8 mouse cellular contexts compared by ENCODE assay signal in genomic region chr13:51792729-51793424, GRCm38 (mm10). TPM values are rescaled to one million over a fixed set of nuclear protein-coding genes. Genes with fewer than 3 reads are reported as not detected.
DNase-seq lines count a peak whose midpoint lies in the region; ATAC-seq and TF ChIP-seq lines count a peak whose summit lies in the region.

No protein-coding gene starts in this region.

- H3K4me2 ChIP-seq in forebrain, embryonic 16.5 days (ENCODE audit: low read length) = peak overlapping the region; percentile 81
- H3K4me2 ChIP-seq in hindbrain, embryonic 13.5 days = peak overlapping the region; percentile 98
- H3K4me2 ChIP-seq in midbrain, embryonic 16.5 days (ENCODE audit: low read length) = peak overlapping the region; percentile 89
- peak overlapping the region; percentile 93 for H3K4me2 ChIP-seq in stomach, postnatal 0 days (replicated peaks; ENCODE audit: low read depth)

- H3K9ac ChIP-seq in forebrain, embryonic 16.5 days (replicated peaks; ENCODE audit: low read depth, low read length) = peak overlapping the region; percentile 90
- H3K9ac ChIP-seq in hindbrain, embryonic 13.5 days = peak overlapping the region; percentile 91
- peak overlapping the region; percentile 69 for H3K9ac ChIP-seq in liver, adult 2 months (ENCODE audit: low read depth, low read length)
- peak overlapping the region; percentile 91 for H3K9ac ChIP-seq in midbrain, embryonic 16.5 days (ENCODE audit: low read depth, low read length)
- peak overlapping the region; percentile 71 for H3K9ac ChIP-seq in stomach, postnatal 0 days (ENCODE audit: low read length)

- WGBS in forebrain, embryonic 16.5 days = 1% methylated on average over 43 of the region's 43 CpGs
- WGBS in hindbrain, embryonic 13.5 days = 3% methylated on average over 43 of the region's 43 CpGs
- 5% methylated on average over 43 of the region's 43 CpGs for WGBS in liver, adult 2 months
- WGBS in midbrain, embryonic 16.5 days = 2% methylated on average over 43 of the region's 43 CpGs
- 3% methylated on average over 43 of the region's 43 CpGs for WGBS in stomach, postnatal 0 days

- no peaks in the 10 kb centered on the region for H3K79me2 ChIP-seq in liver, adult 2 months (ENCODE audit: control insufficient read depth, insufficient read depth, low read length)

- peak; percentile 49 for DNase-seq in layer of hippocampus, adult 11-12 months (ENCODE audit: low spot score)
- DNase-seq in layer of hippocampus, adult 18-20 months (ENCODE audit: low spot score in 2 of 2) = no peak
- DNase-seq in c-Kit-positive CD71-positive TER-119-negative erythroid progenitor cells, embryonic 14.5 days (ENCODE audit: low read depth) = peak; percentile 22
- DNase-seq in liver, adult 2 months (ENCODE audit: extremely low read depth, low read depth, low spot score) = no peak
- DNase-seq in stomach, postnatal 0 days (ENCODE audit: low spot score) = peak; percentile 68

- peaks cover 32% of the 10 kb centered on the region for H3K4me1 ChIP-seq in forebrain, embryonic 16.5 days (replicated peaks; ENCODE audit: control insufficient read depth, insufficient read depth, low read length)
- peaks cover 29% of the 10 kb centered on the region for H3K4me1 ChIP-seq in hindbrain, embryonic 13.5 days (replicated peaks)
- H3K4me1 ChIP-seq in liver, adult 2 months (ENCODE audit: control insufficient read depth, insufficient read depth, low read length) = no peaks in the 10 kb centered on the region; the same call in 1 of the 2 replicates
- H3K4me1 ChIP-seq in midbrain, embryonic 16.5 days (ENCODE audit: control insufficient read depth, insufficient read depth, low read length) = peaks cover 23% of the 10 kb centered on the region
- no peaks in the 10 kb centered on the region for H3K4me1 ChIP-seq in stomach, postnatal 0 days (replicated peaks; ENCODE audit: control insufficient read depth, insufficient read depth)

- H3K9me3 ChIP-seq in forebrain, embryonic 16.5 days (ENCODE audit: control insufficient read depth, low read length) = no peaks in the 10 kb centered on the region
- no peaks in the 10 kb centered on the region for H3K9me3 ChIP-seq in hindbrain, embryonic 13.5 days
- no peaks in the 10 kb centered on the region for H3K9me3 ChIP-seq in midbrain, embryonic 16.5 days (replicated peaks; ENCODE audit: control insufficient read depth, low read length, poor library complexity, severe bottlenecking)
- no peaks in the 10 kb centered on the region for H3K9me3 ChIP-seq in stomach, postnatal 0 days (ENCODE audit: control insufficient read depth, low read length)

- TF ChIP-seq CTCF in liver, adult 2 months (IDR thresholded peaks at IDR 0.05; ENCODE audit: low read depth, low read length) = no peak
- no peak for TF ChIP-seq CTCF in stomach, postnatal 0 days (IDR thresholded peaks at IDR 0.05; ENCODE audit: low read depth)

- no peak for TF ChIP-seq EP300 in stomach, postnatal 0 days (optimal IDR thresholded peaks at IDR 0.05)

- peak overlapping the region; percentile 63 for H3K27ac ChIP-seq in forebrain, embryonic 16.5 days (ENCODE audit: low read length)
- H3K27ac ChIP-seq in hindbrain, embryonic 13.5 days = peak overlapping the region; percentile 83
- no peak overlapping the region for H3K27ac ChIP-seq in liver, adult 2 months (replicated peaks; ENCODE audit: insufficient read depth, low read depth, low read length)
- H3K27ac ChIP-seq in midbrain, embryonic 16.5 days (ENCODE audit: low read length) = peak overlapping the region; percentile 77
- H3K27ac ChIP-seq in stomach, postnatal 0 days (replicated peaks) = peak overlapping the region; percentile 49

- H3K4me3 ChIP-seq in forebrain, embryonic 16.5 days (replicated peaks; ENCODE audit: low read length) = peak overlapping the region; percentile 82
- H3K4me3 ChIP-seq in hindbrain, embryonic 13.5 days = peak overlapping the region; percentile 79
- H3K4me3 ChIP-seq in liver, adult 2 months (ENCODE audit: insufficient read depth, low read depth, low read length) = peak overlapping the region; percentile 66
- H3K4me3 ChIP-seq in midbrain, embryonic 16.5 days (ENCODE audit: low read depth, low read length) = peak overlapping the region; percentile 87
- H3K4me3 ChIP-seq in stomach, postnatal 0 days (ENCODE audit: low read depth, low read length) = peak overlapping the region; percentile 79

- H3K27me3 ChIP-seq in forebrain, embryonic 16.5 days (replicated peaks; ENCODE audit: control insufficient read depth, insufficient read depth, low read length) = no peaks in the 10 kb centered on the region
- peaks cover 26% of the 10 kb centered on the region for H3K27me3 ChIP-seq in hindbrain, embryonic 13.5 days
- H3K27me3 ChIP-seq in liver, adult 2 months (ENCODE audit: control insufficient read depth, insufficient read depth, low read length) = peaks cover 8% of the 10 kb centered on the region
- H3K27me3 ChIP-seq in midbrain, embryonic 16.5 days (ENCODE audit: control insufficient read depth, insufficient read depth, low read depth, low read length) = no peaks in the 10 kb centered on the region
- no peaks in the 10 kb centered on the region for H3K27me3 ChIP-seq in stomach, postnatal 0 days (ENCODE audit: control insufficient read depth, insufficient read depth, low read length)

- ATAC-seq in forebrain, embryonic 16.5 days = peak; percentile 50
- peak; percentile 65 for ATAC-seq in hindbrain, embryonic 13.5 days (ENCODE audit: low FRiP score)
- peak; percentile 56 for ATAC-seq in midbrain, embryonic 16.5 days
- ATAC-seq in stomach, postnatal 0 days (ENCODE audit: low FRiP score, low TSS enrichment) = peak; percentile 71

- no peaks in the 10 kb centered on the region for H3K36me3 ChIP-seq in forebrain, embryonic 16.5 days (ENCODE audit: control insufficient read depth, insufficient read depth)
- no peaks in the 10 kb centered on the region for H3K36me3 ChIP-seq in hindbrain, embryonic 13.5 days
- no peaks in the 10 kb centered on the region for H3K36me3 ChIP-seq in liver, adult 2 months (ENCODE audit: control insufficient read depth, insufficient read depth, low read length)
- H3K36me3 ChIP-seq in midbrain, embryonic 16.5 days (ENCODE audit: control insufficient read depth, insufficient read depth, low read length) = no peaks in the 10 kb centered on the region
- no peaks in the 10 kb centered on the region for H3K36me3 ChIP-seq in stomach, postnatal 0 days (ENCODE audit: control insufficient read depth, insufficient read depth, low read length)

- TF ChIP-seq POLR2A in liver, adult 2 months (IDR thresholded peaks at IDR 0.05; ENCODE audit: extremely low read depth, insufficient read depth, low read length) = no peak

RNA-seq across cellular contexts. Expression of gene Sema4d, which starts 0.7 kb away (rescaled TPM):
- total RNA-seq in layer of hippocampus, adult 18-20 months (2021) = 10 to 100 TPM; 78.8 to 79.1 TPM
- 20.8 and 24.6 TPM in 2 replicates for polyA plus RNA-seq in forebrain, embryonic 16.5 days (2015; fragmentation: Nextera tagmentation; extraction: Ambion mirVana)
- polyA plus RNA-seq in hindbrain, embryonic 13.5 days (2015; fragmentation: Nextera tagmentation; extraction: Ambion mirVana) = 10.5 and 10.9 TPM in 2 replicates
- total RNA-seq in liver, adult 2 months (2014; rRNA removed) = 0.40 and 0.74 TPM in 2 replicates
- 0.94 and 1.2 TPM in 2 replicates for polyA plus RNA-seq in liver, adult 2 months (2012; rRNA removed)
- polyA plus RNA-seq in midbrain, embryonic 16.5 days (2015; fragmentation: Nextera tagmentation; extraction: Ambion mirVana) = 15.4 and 16.7 TPM in 2 replicates
- polyA plus RNA-seq in stomach, postnatal 0 days (2015; fragmentation: Nextera tagmentation; extraction: Ambion mirVana) = 6.7 and 8.0 TPM in 2 replicates

RNA-seq across cellular contexts. Expression of gene Gadd45g, which starts 53.6 kb away (rescaled TPM):
- total RNA-seq in layer of hippocampus, adult 18-20 months (2021) = 10 to 100 TPM; 21.9 to 22.9 TPM
- polyA plus RNA-seq in forebrain, embryonic 16.5 days (2015; fragmentation: Nextera tagmentation; extraction: Ambion mirVana) = 119 and 122 TPM in 2 replicates
- 113 and 116 TPM in 2 replicates for polyA plus RNA-seq in hindbrain, embryonic 13.5 days (2015; fragmentation: Nextera tagmentation; extraction: Ambion mirVana)
- total RNA-seq in liver, adult 2 months (2014; rRNA removed) = 4.0 and 5.9 TPM in 2 replicates
- 7.0 and 9.1 TPM in 2 replicates for polyA plus RNA-seq in liver, adult 2 months (2012; rRNA removed)
- 44.2 and 45.5 TPM in 2 replicates for polyA plus RNA-seq in midbrain, embryonic 16.5 days (2015; fragmentation: Nextera tagmentation; extraction: Ambion mirVana)
- polyA plus RNA-seq in stomach, postnatal 0 days (2015; fragmentation: Nextera tagmentation; extraction: Ambion mirVana) = 37.1 and 39.1 TPM in 2 replicates

Comparison
In these comparisons a context has a peak if more than half of its experiments do, and no peak if none do; other contexts are left out.
1. DNase-seq: peak in layer of hippocampus, adult 11-12 months (single experiment), c-Kit-positive CD71-positive TER-119-negative erythroid progenitor cells, embryonic 14.5 days (single experiment) and stomach, postnatal 0 days (single experiment); none in layer of hippocampus, adult 18-20 months (0 of 2) and liver, adult 2 months (single experiment).
2. Peak in every context shown above with its lines, with median percentiles within 50 percentile points of each other: ATAC-seq, H3K4me2 ChIP-seq, H3K4me3 ChIP-seq and H3K9ac ChIP-seq.